Mouse (Mus musculus) kidney, postnatal 0 days (tissue): ENCODE measurements around the gene Aftph. TPM values are rescaled to one million over a fixed set of nuclear protein-coding genes. Genes with fewer than 3 reads are reported as not detected.

Source experiments
- ATAC-seq: fragments of 200-750 bp; cut with Nextera tagmentation; replicated peaks from 2 replicates; pipeline ENCODE4 v1.8.0; 2017; ENCODE audit warnings: low read depth, moderate number of reproducible peaks, moderate TSS enrichment, moderate library complexity; ENCODE audit not compliant: low FRiP score
- DNase-seq: peaks from one replicate; pipeline ENCODE4 v3.0.0-alpha.2; 2016; ENCODE audit warnings: low spot score
- H3K27ac ChIP-seq: fragments of 300-500 bp; sonication (generic); 2 replicates; pipeline ENCODE4 v1.5.1; 2014; ENCODE audit warnings: mild to moderate bottlenecking
- H3K27me3 ChIP-seq: fragments of 300-500 bp; sonication (generic); 2 replicates; pipeline ENCODE4 v1.6.1; 2014; ENCODE audit warnings: low read length, mixed read lengths; ENCODE audit not compliant: insufficient read depth
- H3K36me3 ChIP-seq: fragments of 300-500 bp; sonication (generic); 2 replicates; pipeline ENCODE4 v1.6.1; 2014; ENCODE audit warnings: low read length, mixed read lengths; ENCODE audit not compliant: insufficient read depth
- H3K4me1 ChIP-seq: fragments of 300-500 bp; sonication (generic); replicated peaks from 2 replicates; pipeline ENCODE4 v1.6.1; 2014; ENCODE audit warnings: antibody characterized with exemption, low read length, mixed read lengths; ENCODE audit not compliant: insufficient read depth
- H3K4me2 ChIP-seq: fragments of 300-500 bp; sonication (generic); 2 replicates; pipeline ENCODE4 v1.6.1; 2014; ENCODE audit warnings: mild to moderate bottlenecking, low read length, moderate library complexity, mixed read lengths
- H3K4me3 ChIP-seq: fragments of 300-500 bp; sonication (generic); replicated peaks from 2 replicates; pipeline ENCODE4 v1.5.1; 2014; ENCODE audit warnings: low read depth, low read length
- H3K9ac ChIP-seq: fragments of 300-500 bp; sonication (generic); 2 replicates; pipeline ENCODE4 v1.6.1; 2014; ENCODE audit warnings: low read depth, low read length
- H3K9me3 ChIP-seq: fragments of 300-500 bp; sonication (generic); replicated peaks from 2 replicates; pipeline ENCODE4 v1.6.1; 2016; ENCODE audit warnings: low read length, inconsistent platforms, mixed read lengths
- CTCF ChIP-seq: IDR thresholded peaks from 2 replicates; pipeline ENCODE4 v1.5.1; 2016; ENCODE audit warnings: antibody characterized with exemption, low read depth, mild to moderate bottlenecking, moderate library complexity
- WGBS: fragments of 180-500 bp; shearing (Covaris S2); extraction: QIAGEN DNeasy Blood & Tissue Kit; methylation state at CpG from one replicate; pipeline ENCODE4 v1.1.7; 2014; 5-methylcytosine and 5-hydroxymethylcytosine counted together
- polyA plus RNA-seq: library from polyadenylated mRNA; unstranded; fragments of >200 nt; fragmentation: Nextera tagmentation; extraction: Ambion mirVana; gene quantifications from 2 replicates; pipeline ENCODE4 v1.2.1, GENCODE M21; 2015

Aftph gene
- polyA plus RNA-seq, 1 experiment from 2014 or later = 25.1 TPM

GRCm38 (mm10) chr11:20644872-20645271, 96.5 kb downstream of the Aftph start:
- TF ChIP-seq CTCF = no peak
- Histone ChIP-seq H3K36me3 (peaks cover 8% of the 10 kb centered on the region), H3K27ac (no peak overlapping the region), H3K9ac (no peak overlapping the region), H3K27me3 (no peaks in the 10 kb centered on the region), H3K4me1 (peaks cover 30% of the 10 kb centered on the region), H3K4me2 (no peak overlapping the region), H3K4me3 (no peak overlapping the region), H3K9me3 (no peaks in the 10 kb centered on the region)
- ATAC-seq (no peak), DNase-seq (no peak)
- 57% methylated on average over 6 of the region's 6 CpGs for WGBS

DNA sequence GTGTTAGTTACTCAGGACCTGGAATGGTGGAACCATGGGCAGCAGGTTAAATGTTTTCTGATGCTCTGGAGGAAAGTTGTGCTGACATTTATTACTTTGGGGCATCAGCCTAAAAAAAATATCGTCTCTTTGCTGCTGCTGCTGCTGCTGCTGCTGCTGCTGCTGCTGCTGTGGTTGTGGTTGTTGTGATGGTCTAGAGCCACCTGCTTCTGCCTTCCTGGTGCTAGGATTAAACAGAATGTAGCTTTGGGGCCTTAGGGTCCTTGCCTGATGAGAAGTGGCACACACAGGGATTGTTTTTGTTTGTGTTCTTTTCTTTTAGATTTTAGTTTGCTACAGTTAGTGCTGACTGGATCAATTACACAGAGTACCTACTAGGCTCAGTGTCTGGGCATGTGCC, 97.2 kb downstream of the Aftph start:
- H3K36me3 ChIP-seq = peaks cover 4% of the 10 kb centered on the region
- no peak overlapping the region for H3K4me2 ChIP-seq
- H3K4me1 ChIP-seq = peaks cover 36% of the 10 kb centered on the region
- H3K27me3 ChIP-seq = no peaks in the 10 kb centered on the region
- WGBS = 45% methylated on average over 1 of the region's 1 CpGs
- ATAC-seq (no peak), DNase-seq (no peak)
- no peak overlapping the region for H3K9ac ChIP-seq
- no peak overlapping the region for H3K4me3 ChIP-seq
- no peak for TF ChIP-seq CTCF
- H3K27ac ChIP-seq = no peak overlapping the region
- H3K9me3 ChIP-seq = no peaks in the 10 kb centered on the region

- DNase-seq (no peak), ATAC-seq (no peak)
- no peaks in the 10 kb centered on the region for H3K9me3 ChIP-seq
- no peak for TF ChIP-seq CTCF
- H3K9ac ChIP-seq = no peak overlapping the region
- H3K4me3 ChIP-seq = no peak overlapping the region
- H3K36me3 ChIP-seq = no peaks in the 10 kb centered on the region
- no peak overlapping the region for H3K27ac ChIP-seq
- no peak overlapping the region for H3K4me2 ChIP-seq
- peaks cover 36% of the 10 kb centered on the region for H3K4me1 ChIP-seq
- WGBS = 42% methylated on average over 5 of the region's 5 CpGs
- H3K27me3 ChIP-seq = no peaks in the 10 kb centered on the region
Measured at GRCm38 (mm10) chr11:20643161-20643560, 98.2 kb downstream of the Aftph start.

- ATAC-seq (no peak), DNase-seq (no peak)
- Histone ChIP-seq H3K36me3 (no peaks in the 10 kb centered on the region), H3K4me3 (no peak overlapping the region), H3K4me2 (no peak overlapping the region), H3K27ac (no peak overlapping the region), H3K27me3 (no peaks in the 10 kb centered on the region), H3K9me3 (no peaks in the 10 kb centered on the region), H3K9ac (no peak overlapping the region), H3K4me1 (peaks cover 29% of the 10 kb centered on the region)
- TF ChIP-seq CTCF = no peak
- WGBS = 85% methylated on average over 5 of the region's 5 CpGs
Measured at GRCm38 (mm10) chr11:20642321-20642720, 99.1 kb downstream of the Aftph start.

- WGBS = under 1% methylated on average over 11 of the region's 11 CpGs
- Histone ChIP-seq H3K27ac (peak overlapping the region; percentile 57), H3K4me2 (peak overlapping the region; percentile 43), H3K9ac (peak overlapping the region; percentile 36), H3K4me1 (peaks cover 25% of the 10 kb centered on the region), H3K4me3 (no peak overlapping the region), H3K27me3 (no peaks in the 10 kb centered on the region), H3K36me3 (no peaks in the 10 kb centered on the region), H3K9me3 (no peaks in the 10 kb centered on the region)
- peak; percentile 92 for ATAC-seq
- peak; percentile 92 for DNase-seq
- no peak for TF ChIP-seq CTCF
Measured at GRCm38 (mm10) chr11:20639918-20640447, 101.4 kb downstream of the Aftph start.

GRCm38 (mm10) chr11:20638841-20639240, 102.5 kb downstream of the Aftph start:
- Histone ChIP-seq H3K36me3 (no peaks in the 10 kb centered on the region), H3K27me3 (no peaks in the 10 kb centered on the region), H3K27ac (no peak overlapping the region), H3K9me3 (no peaks in the 10 kb centered on the region), H3K4me2 (no peak overlapping the region), H3K4me1 (peaks cover 27% of the 10 kb centered on the region), H3K4me3 (no peak overlapping the region), H3K9ac (no peak overlapping the region)
- DNase-seq = peak; percentile 74
- TF ChIP-seq CTCF = peak; percentile 96
- ATAC-seq = no peak
- 23% methylated on average over 3 of the region's 3 CpGs for WGBS

DNA sequence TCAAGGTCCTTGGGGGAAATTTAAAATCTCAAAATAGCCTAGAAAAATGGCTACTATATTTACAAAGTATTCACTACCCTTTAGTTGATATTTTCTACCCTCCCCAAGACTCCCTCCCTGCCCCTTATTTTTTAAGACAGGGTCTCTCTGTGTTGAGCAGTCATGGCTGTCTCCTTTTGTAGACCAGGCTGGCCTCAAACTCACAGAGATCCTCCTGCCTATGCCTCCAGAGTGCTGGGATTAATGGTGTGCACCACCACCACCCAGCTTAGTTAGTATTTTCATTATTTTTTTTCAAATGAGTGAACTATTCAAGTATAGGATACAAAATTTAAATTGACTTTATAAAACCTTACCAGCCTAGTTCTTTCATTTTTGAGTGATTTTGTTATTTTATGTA, 104.3 kb downstream of the Aftph start:
- Histone ChIP-seq H3K4me3 (no peak overlapping the region), H3K4me2 (no peak overlapping the region), H3K9me3 (no peaks in the 10 kb centered on the region), H3K4me1 (peaks cover 27% of the 10 kb centered on the region), H3K27me3 (no peaks in the 10 kb centered on the region), H3K27ac (no peak overlapping the region), H3K36me3 (no peaks in the 10 kb centered on the region), H3K9ac (no peak overlapping the region)
- TF ChIP-seq CTCF = no peak
- DNase-seq = no peak
- no peak for ATAC-seq
